8 mouse cellular contexts compared by ENCODE assay signal in genomic region chr11:119047261-119048132, GRCm38 (mm10). TPM values are rescaled to one million over a fixed set of nuclear protein-coding genes. Genes with fewer than 3 reads are reported as not detected.
DNase-seq lines count a peak whose midpoint lies in the region; ATAC-seq and TF ChIP-seq lines count a peak whose summit lies in the region.

No protein-coding gene starts in this region.

- no peak for TF ChIP-seq POLR2A in cerebellum, adult 2 months (IDR thresholded peaks at IDR 0.05; ENCODE audit: borderline replicate concordance, insufficient read depth, low read length)

- peaks cover 4% of the 10 kb centered on the region for H3K4me1 ChIP-seq in cerebellum, adult 2 months (ENCODE audit: control insufficient read depth, insufficient read depth, low read length)
- peaks cover 48% of the 10 kb centered on the region for H3K4me1 ChIP-seq in heart, embryonic 15.5 days (replicated peaks)
- peaks cover 38% of the 10 kb centered on the region for H3K4me1 ChIP-seq in stomach, embryonic 15.5 days

- H3K27ac ChIP-seq in cerebellum, adult 2 months (ENCODE audit: insufficient read depth, low read length), result no peak overlapping the region
- no peak overlapping the region for H3K27ac ChIP-seq in heart, embryonic 15.5 days
- H3K27ac ChIP-seq in stomach, embryonic 15.5 days, result no peak overlapping the region

- no peak overlapping the region for H3K9ac ChIP-seq in heart, embryonic 15.5 days
- H3K9ac ChIP-seq in stomach, embryonic 15.5 days, result no peak overlapping the region

- WGBS in cerebellum, adult 2 months, result 2% methylated on average over 42 of the region's 43 CpGs
- WGBS in heart, embryonic 15.5 days, result 1% methylated on average over 43 of the region's 43 CpGs
- WGBS in stomach, embryonic 15.5 days, result 1% methylated on average over 43 of the region's 43 CpGs

- DNase-seq in cerebellum, postnatal 14 days, result peak; percentile 43 to 63
- no peak for DNase-seq in cerebellum, adult 2 months
- DNase-seq in ES-CJ7 (ENCODE audit: low read depth, low spot score) (peak; percentile 79), liver (peak; percentile 24)
- no peak for DNase-seq in left cerebral cortex, adult 9 months (ENCODE audit: low spot score in 2 of 2)
- no peak for DNase-seq in left cerebral cortex, adult 8-10 months (ENCODE audit: low spot score in 2 of 2)

- H3K9me3 ChIP-seq in heart, embryonic 15.5 days (replicated peaks), result no peaks in the 10 kb centered on the region
- H3K9me3 ChIP-seq in stomach, embryonic 15.5 days, result no peaks in the 10 kb centered on the region

- 0 out of 2 replicates have a peak, but pooled peaks have one; percentile 5 for ATAC-seq in heart, embryonic 15.5 days (replicated peaks; ENCODE audit: insufficient number of reproducible peaks, insufficient read depth, low FRiP score, low read depth)
- ATAC-seq in stomach, embryonic 15.5 days (ENCODE audit: insufficient read depth, low FRiP score, low read depth), result no peak

- no peak for TF ChIP-seq CTCF in cerebellum, adult 2 months (IDR thresholded peaks at IDR 0.05; ENCODE audit: borderline replicate concordance, insufficient read depth, low read depth, low read length)

- H3K36me3 ChIP-seq in heart, embryonic 15.5 days, result no peaks in the 10 kb centered on the region
- H3K36me3 ChIP-seq in stomach, embryonic 15.5 days, result no peaks in the 10 kb centered on the region

- H3K27me3 ChIP-seq in cerebellum, adult 2 months (ENCODE audit: control insufficient read depth, insufficient read depth, low read length), result peaks cover 15% of the 10 kb centered on the region; the same call in 1 of the 2 replicates
- H3K27me3 ChIP-seq in heart, embryonic 15.5 days, result peaks cover 98% of the 10 kb centered on the region
- H3K27me3 ChIP-seq in stomach, embryonic 15.5 days (replicated peaks), result peaks cover 99% of the 10 kb centered on the region

- H3K4me2 ChIP-seq in heart, embryonic 15.5 days, result peak overlapping the region; percentile 61
- H3K4me2 ChIP-seq in stomach, embryonic 15.5 days, result peak overlapping the region; percentile 55

- H3K4me3 ChIP-seq in cerebellum, adult 2 months (replicated peaks; ENCODE audit: insufficient read depth, low read depth, low read length), result no peak overlapping the region
- H3K4me3 ChIP-seq in heart, embryonic 15.5 days, result peak overlapping the region; percentile 38
- H3K4me3 ChIP-seq in stomach, embryonic 15.5 days (replicated peaks), result peak overlapping the region; percentile 31

RNA-seq across cellular contexts. Expression of gene Cbx8, which starts 6.7 kb away (rescaled TPM):
- 8.7 and 10.5 TPM in 2 replicates for polyA plus RNA-seq in cerebellum, adult 2 months (2012; rRNA removed)
- polyA plus RNA-seq in heart, embryonic 15.5 days (2015; fragmentation: Nextera tagmentation; extraction: Ambion mirVana), result 7.5 and 9.5 TPM in 2 replicates
- polyA plus RNA-seq in stomach, embryonic 15.5 days (2015; fragmentation: Nextera tagmentation; extraction: Ambion mirVana), result 6.9 and 7.2 TPM in 2 replicates
- total RNA-seq in left cerebral cortex, adult 8-10 months (2022), result 10 to 100 TPM in 2 of 4 experiments, 1 to 10 TPM in 2; 7.1 to 16.7 (median 11.1) TPM

RNA-seq across cellular contexts. Expression of gene Cbx2, which starts 24.7 kb away (rescaled TPM):
- 4.1 and 4.6 TPM in 2 replicates for polyA plus RNA-seq in cerebellum, adult 2 months (2012; rRNA removed)
- 11.6 and 18.0 TPM in 2 replicates for polyA plus RNA-seq in heart, embryonic 15.5 days (2015; fragmentation: Nextera tagmentation; extraction: Ambion mirVana)
- polyA plus RNA-seq in stomach, embryonic 15.5 days (2015; fragmentation: Nextera tagmentation; extraction: Ambion mirVana), result 21.3 and 24.8 TPM in 2 replicates
- 1 to 10 TPM; 2.2 to 3.3 (median 2.6) TPM for total RNA-seq in left cerebral cortex, adult 8-10 months (2022)

RNA-seq across cellular contexts. Expression of gene Cbx4, which starts 38.5 kb away (rescaled TPM):
- polyA plus RNA-seq in cerebellum, adult 2 months (2012; rRNA removed), result 50.1 and 57.6 TPM in 2 replicates
- 9.3 and 11.6 TPM in 2 replicates for polyA plus RNA-seq in heart, embryonic 15.5 days (2015; fragmentation: Nextera tagmentation; extraction: Ambion mirVana)
- 10.2 and 10.3 TPM in 2 replicates for polyA plus RNA-seq in stomach, embryonic 15.5 days (2015; fragmentation: Nextera tagmentation; extraction: Ambion mirVana)
- 10 to 100 TPM; 48.9 to 54.2 (median 50.0) TPM for total RNA-seq in left cerebral cortex, adult 8-10 months (2022)

RNA-seq across cellular contexts. Expression of gene Enpp7, which starts 59.5 kb away (rescaled TPM):
- not detected in 2 replicates for polyA plus RNA-seq in cerebellum, adult 2 months (2012; rRNA removed)
- not detected in 2 replicates for polyA plus RNA-seq in heart, embryonic 15.5 days (2015; fragmentation: Nextera tagmentation; extraction: Ambion mirVana)
- not detected in 2 replicates for polyA plus RNA-seq in stomach, embryonic 15.5 days (2015; fragmentation: Nextera tagmentation; extraction: Ambion mirVana)
- total RNA-seq in left cerebral cortex, adult 8-10 months (2022), result not detected

Comparison
In these comparisons a context has a peak if more than half of its experiments do, and no peak if none do; other contexts are left out.
1. DNase-seq: peak in cerebellum, postnatal 14 days (2 of 2), ES-CJ7 (single experiment) and liver (single experiment); none in cerebellum, adult 2 months (0 of 2), left cerebral cortex, adult 9 months (0 of 2) and left cerebral cortex, adult 8-10 months (0 of 2).